Mouse (Mus musculus): ENCODE measurements around the gene Tns4. TPM values are rescaled to one million over a fixed set of nuclear protein-coding genes. Genes with fewer than 3 reads are reported as not detected.
A peak's percentile ranks its signal among the peaks of the same experiment; 100 is the strongest.

Gene Tns4
- total and polyA plus RNA-seq, 2 experiments from 2014 or later, result 0.05 to 0.69 TPM

DNA sequence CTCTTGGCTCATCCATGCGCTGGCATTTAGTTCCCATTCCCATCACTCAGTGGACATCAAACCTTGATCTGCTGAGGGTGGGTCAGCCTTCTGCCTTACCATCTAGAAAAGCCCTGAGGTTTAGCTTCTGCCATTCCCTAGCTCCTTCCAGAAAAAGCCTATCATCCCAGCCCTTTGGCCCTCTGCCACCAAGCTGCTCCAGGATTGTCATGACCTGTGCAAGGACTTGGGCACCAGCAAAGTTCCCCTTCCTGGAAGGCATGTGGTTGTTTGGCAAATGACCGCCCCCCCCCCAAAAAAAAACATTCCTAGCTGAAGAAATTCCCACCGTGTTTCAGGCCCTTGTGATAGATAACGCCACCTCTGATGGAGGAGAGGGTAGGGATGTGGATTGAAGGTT, 34.0 kb downstream of the Tns4 start:
- Histone ChIP-seq H3K4me3 (ENCODE audit: low read depth, low read length) (no peak overlapping the region), H3K4me2 (ENCODE audit: low read depth, low read length) (no peak overlapping the region), H3K9me3 (replicated peaks; ENCODE audit: control insufficient read depth, low read length) (peaks cover 9% of the 10 kb centered on the region; the same call in 1 of the 2 replicates), H3K27ac (ENCODE audit: low read depth) (peak overlapping the region; percentile 38; the same call in 1 of the 2 replicates), H3K4me1 (ENCODE audit: control insufficient read depth, insufficient read depth) (peaks cover 6% of the 10 kb centered on the region; the same call in 1 of the 2 replicates), H3K36me3 (replicated peaks; ENCODE audit: control insufficient read depth, insufficient read depth, low read length) (peaks cover 11% of the 10 kb centered on the region; the same call in 1 of the 2 replicates), H3K9ac (replicated peaks; ENCODE audit: low read depth, low read length) (no peak overlapping the region), H3K27me3 (ENCODE audit: control insufficient read depth, insufficient read depth, low read length) (no peaks in the 10 kb centered on the region)
- DNase-seq (ENCODE audit: low spot score) (no peak), ATAC-seq (ENCODE audit: insufficient read depth, low read depth) (no peak)
- WGBS, result 44% methylated on average over 4 of the region's 4 CpGs
- TF ChIP-seq CTCF (IDR thresholded peaks at IDR 0.05; ENCODE audit: low read depth) (no peak), EP300 (IDR thresholded peaks at IDR 0.05; ENCODE audit: low read depth) (no peak)

DNA sequence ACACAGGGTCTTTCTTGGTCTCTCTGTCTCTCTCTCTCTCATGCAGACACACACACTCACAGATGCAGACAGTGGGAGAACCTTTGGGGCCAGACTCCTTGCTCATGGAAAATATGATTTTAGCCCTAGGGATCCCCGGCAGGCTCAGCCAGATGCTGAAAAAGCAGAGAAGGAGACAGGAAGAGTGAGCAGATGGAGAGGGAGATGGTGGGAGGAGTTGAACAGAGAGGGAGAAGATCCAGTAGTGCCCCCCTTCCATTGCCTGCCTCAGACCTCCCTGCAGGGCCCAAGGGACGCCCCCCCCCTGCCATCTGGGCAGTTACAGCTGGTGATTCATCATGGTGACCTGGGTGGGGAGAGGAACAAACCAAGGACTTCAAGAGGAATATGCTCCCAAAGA, 41.5 kb downstream of the Tns4 start:
- DNase-seq (ENCODE audit: low spot score) (no peak), ATAC-seq (ENCODE audit: insufficient read depth, low read depth) (peak; percentile 16)
- H3K4me2 ChIP-seq (ENCODE audit: low read depth, low read length), result no peak overlapping the region
- 42% methylated on average over 2 of the region's 2 CpGs for WGBS
- peak overlapping the region; percentile 29; the same call in 1 of the 2 replicates for H3K9ac ChIP-seq (replicated peaks; ENCODE audit: low read depth, low read length)
- H3K27me3 ChIP-seq (ENCODE audit: control insufficient read depth, insufficient read depth, low read length), result no peaks in the 10 kb centered on the region
- H3K4me3 ChIP-seq (ENCODE audit: low read depth, low read length), result no peak overlapping the region
- H3K27ac ChIP-seq (ENCODE audit: low read depth), result peak overlapping the region; percentile 87
- peaks cover 39% of the 10 kb centered on the region for H3K4me1 ChIP-seq (ENCODE audit: control insufficient read depth, insufficient read depth)
- TF ChIP-seq EP300 (IDR thresholded peaks at IDR 0.05; ENCODE audit: low read depth), result no peak
- no peak for TF ChIP-seq CTCF (IDR thresholded peaks at IDR 0.05; ENCODE audit: low read depth)
- H3K36me3 ChIP-seq (replicated peaks; ENCODE audit: control insufficient read depth, insufficient read depth, low read length), result peaks cover 28% of the 10 kb centered on the region
- no peaks in the 10 kb centered on the region for H3K9me3 ChIP-seq (replicated peaks; ENCODE audit: control insufficient read depth, low read length)

DNA sequence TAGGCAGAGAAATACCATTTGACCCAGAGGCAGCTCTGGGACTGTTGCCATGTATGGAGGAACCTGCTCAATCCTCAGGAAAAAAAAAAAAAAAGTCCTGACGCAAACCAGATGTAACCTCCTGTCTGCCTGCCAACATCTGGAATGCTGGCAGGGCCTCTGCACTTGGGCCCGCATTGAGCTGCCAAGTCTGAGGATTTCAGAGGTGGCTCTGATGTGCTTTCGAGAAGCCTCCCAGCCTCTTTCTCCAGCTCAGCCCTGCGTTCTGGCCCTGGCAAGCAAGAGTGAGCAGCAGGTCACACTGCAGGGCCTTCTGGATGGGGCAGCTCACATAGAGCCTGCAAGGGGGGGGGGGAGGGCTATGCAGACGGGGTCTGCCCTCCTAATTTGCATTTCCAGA, 42.0 kb downstream of the Tns4 start:
- no peak overlapping the region for H3K4me2 ChIP-seq (ENCODE audit: low read depth, low read length)
- peak; percentile 92 for DNase-seq (ENCODE audit: low spot score)
- ATAC-seq (ENCODE audit: insufficient read depth, low read depth), result peak; percentile 92
- peak overlapping the region; percentile 29; the same call in 1 of the 2 replicates for H3K9ac ChIP-seq (replicated peaks; ENCODE audit: low read depth, low read length)
- H3K4me3 ChIP-seq (ENCODE audit: low read depth, low read length), result no peak overlapping the region
- TF ChIP-seq CTCF (IDR thresholded peaks at IDR 0.05; ENCODE audit: low read depth), result no peak
- TF ChIP-seq EP300 (IDR thresholded peaks at IDR 0.05; ENCODE audit: low read depth), result peak; percentile 91
- 7% methylated on average over 5 of the region's 5 CpGs for WGBS
- peak overlapping the region; percentile 87 for H3K27ac ChIP-seq (ENCODE audit: low read depth)
- peaks cover 39% of the 10 kb centered on the region for H3K4me1 ChIP-seq (ENCODE audit: control insufficient read depth, insufficient read depth)
- H3K9me3 ChIP-seq (replicated peaks; ENCODE audit: control insufficient read depth, low read length), result no peaks in the 10 kb centered on the region
- H3K36me3 ChIP-seq (replicated peaks; ENCODE audit: control insufficient read depth, insufficient read depth, low read length), result peaks cover 28% of the 10 kb centered on the region
- H3K27me3 ChIP-seq (ENCODE audit: control insufficient read depth, insufficient read depth, low read length), result no peaks in the 10 kb centered on the region

DNA sequence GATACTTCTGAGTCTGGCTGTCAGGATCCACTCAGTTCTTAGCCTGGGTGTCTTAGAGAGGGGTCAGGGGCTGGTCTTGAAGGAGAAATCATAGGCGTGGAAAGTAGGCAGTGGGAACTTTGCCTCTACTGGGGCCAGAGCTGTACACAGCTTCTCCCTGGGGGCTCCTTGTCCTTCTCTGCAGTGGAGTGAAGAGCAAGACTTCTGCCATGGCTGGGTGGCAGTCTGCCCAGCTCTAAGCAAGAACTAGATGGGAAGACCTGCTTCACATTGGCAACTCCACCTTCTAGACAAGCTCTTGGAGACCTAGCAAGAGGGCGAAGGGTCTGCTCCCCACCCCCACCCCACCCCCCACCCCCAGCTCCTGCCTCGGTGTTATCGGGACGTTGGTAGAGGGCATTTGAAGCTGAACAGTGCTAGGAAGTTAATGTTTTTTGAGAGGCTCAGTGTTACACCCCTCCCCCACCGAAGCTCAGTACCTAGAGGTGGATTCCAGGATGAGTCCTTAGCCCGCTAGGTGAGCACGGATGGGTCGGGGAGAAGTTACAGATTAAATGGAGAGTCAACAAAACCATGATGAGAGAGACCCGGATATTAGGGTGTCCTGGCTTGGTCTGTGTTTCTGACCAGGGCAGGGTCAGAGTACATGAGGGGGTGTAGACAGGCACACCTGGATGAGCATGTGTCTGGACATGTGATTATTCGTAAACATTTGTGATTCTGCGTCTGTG, 43.8 kb downstream of the Tns4 start:
- DNase-seq (ENCODE audit: low spot score), result no peak
- Histone ChIP-seq H3K36me3 (replicated peaks; ENCODE audit: control insufficient read depth, insufficient read depth, low read length) (peaks cover 18% of the 10 kb centered on the region), H3K4me1 (ENCODE audit: control insufficient read depth, insufficient read depth) (peaks cover 39% of the 10 kb centered on the region), H3K27ac (ENCODE audit: low read depth) (peak overlapping the region; percentile 8; the same call in 1 of the 2 replicates), H3K9ac (replicated peaks; ENCODE audit: low read depth, low read length) (no peak overlapping the region), H3K27me3 (ENCODE audit: control insufficient read depth, insufficient read depth, low read length) (no peaks in the 10 kb centered on the region), H3K4me3 (ENCODE audit: low read depth, low read length) (no peak overlapping the region), H3K4me2 (ENCODE audit: low read depth, low read length) (no peak overlapping the region), H3K9me3 (replicated peaks; ENCODE audit: control insufficient read depth, low read length) (no peaks in the 10 kb centered on the region)
- 66% methylated on average over 12 of the region's 12 CpGs for WGBS
- TF ChIP-seq EP300 (IDR thresholded peaks at IDR 0.05; ENCODE audit: low read depth) (no peak), CTCF (IDR thresholded peaks at IDR 0.05; ENCODE audit: low read depth) (no peak)
- ATAC-seq (ENCODE audit: insufficient read depth, low read depth), result no peak

DNA sequence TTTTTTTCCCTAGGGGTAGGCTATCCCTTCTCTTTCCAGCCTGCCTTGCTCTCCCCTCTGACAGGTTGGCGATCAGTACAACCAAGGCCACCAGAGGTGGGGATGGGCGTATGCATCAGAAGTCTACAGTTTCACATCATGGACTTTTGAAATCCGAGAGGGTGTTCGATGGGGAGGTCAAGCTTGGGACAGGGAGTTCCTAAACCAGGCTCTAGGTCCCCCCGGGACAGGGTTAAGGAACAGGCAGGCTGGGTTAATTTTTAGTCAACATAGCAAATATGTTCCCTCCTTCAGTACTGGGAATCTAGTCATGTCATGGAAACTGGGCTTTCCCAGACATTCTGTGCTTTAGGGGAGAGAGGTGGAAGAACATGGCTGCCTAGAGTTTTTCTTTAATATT, 44.8 kb downstream of the Tns4 start:
- no peak for DNase-seq (ENCODE audit: low spot score)
- H3K36me3 ChIP-seq (replicated peaks; ENCODE audit: control insufficient read depth, insufficient read depth, low read length), result peaks cover 8% of the 10 kb centered on the region
- TF ChIP-seq CTCF (IDR thresholded peaks at IDR 0.05; ENCODE audit: low read depth), result no peak
- H3K27me3 ChIP-seq (ENCODE audit: control insufficient read depth, insufficient read depth, low read length), result no peaks in the 10 kb centered on the region
- H3K9ac ChIP-seq (replicated peaks; ENCODE audit: low read depth, low read length), result no peak overlapping the region
- H3K4me3 ChIP-seq (ENCODE audit: low read depth, low read length), result no peak overlapping the region
- H3K27ac ChIP-seq (ENCODE audit: low read depth), result 0 out of 2 replicates have a peak overlapping the region, but pooled peaks have one; percentile 8
- peaks cover 39% of the 10 kb centered on the region for H3K4me1 ChIP-seq (ENCODE audit: control insufficient read depth, insufficient read depth)
- no peaks in the 10 kb centered on the region for H3K9me3 ChIP-seq (replicated peaks; ENCODE audit: control insufficient read depth, low read length)
- no peak for ATAC-seq (ENCODE audit: insufficient read depth, low read depth)
- H3K4me2 ChIP-seq (ENCODE audit: low read depth, low read length), result peak overlapping the region; percentile 16; the same call in 1 of the 2 replicates
- 78% methylated on average over 5 of the region's 5 CpGs for whole genome bisulfite sequencing
